Comparison of ENCODE assay signal across 8 mouse cellular contexts in the genomic region with DNA sequence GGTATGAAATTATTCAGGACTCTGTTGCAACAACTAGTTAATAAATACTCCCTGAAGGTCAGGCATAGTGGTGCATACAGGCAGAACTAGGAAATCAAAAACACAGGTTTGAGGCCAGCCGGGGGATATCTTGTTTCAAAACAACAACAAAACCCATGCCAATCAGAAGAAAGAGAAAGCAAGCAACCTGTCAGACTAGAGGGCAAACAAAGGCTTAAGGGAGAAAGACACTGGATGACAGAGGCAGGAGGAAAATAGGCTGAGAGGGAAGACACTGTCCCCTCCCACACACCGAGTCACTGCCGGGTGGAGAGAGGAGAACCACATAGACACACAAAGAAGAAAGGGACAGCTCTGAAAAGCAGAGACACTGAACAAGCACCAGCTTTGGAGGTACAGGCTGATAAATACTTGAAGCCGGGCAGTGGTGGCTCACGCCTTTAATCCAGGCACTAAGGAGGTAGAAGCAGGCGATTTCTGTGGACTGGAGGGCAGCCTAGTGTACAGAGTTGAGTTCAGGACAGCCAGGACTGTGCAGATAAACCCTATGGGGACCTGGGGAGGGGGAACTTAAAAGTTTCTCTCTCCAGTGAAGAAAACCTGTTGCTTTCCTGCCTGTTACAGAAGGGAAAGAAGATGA. TPM values are rescaled to one million over a fixed set of nuclear protein-coding genes. Genes with fewer than 3 reads are reported as not detected.
A peak's percentile ranks its signal among the peaks of the same experiment; 100 is the strongest.
DNase-seq lines count a peak whose midpoint lies in the region; ATAC-seq lines count a peak whose summit lies in the region.

No protein-coding gene starts in this region.

- WGBS in heart, embryonic 13.5 days = 77% methylated on average over 6 of the region's 6 CpGs
- WGBS in embryonic facial prominence, embryonic 11.5 days = 89% methylated on average over 6 of the region's 6 CpGs
- WGBS in hindbrain, embryonic 16.5 days = 87% methylated on average over 6 of the region's 6 CpGs
- 88% methylated on average over 6 of the region's 6 CpGs for WGBS in midbrain, embryonic 13.5 days

- peak overlapping the region; percentile 87 for H3K9ac ChIP-seq in heart, embryonic 13.5 days
- H3K9ac ChIP-seq in embryonic facial prominence, embryonic 11.5 days (replicated peaks; ENCODE audit: low read length) = peak overlapping the region; percentile 28
- H3K9ac ChIP-seq in hindbrain, embryonic 16.5 days (ENCODE audit: low read depth, low read length) = peak overlapping the region; percentile 23; the same call in 1 of the 2 replicates
- H3K9ac ChIP-seq in midbrain, embryonic 13.5 days (replicated peaks) = peak overlapping the region; percentile 79

- H3K36me3 ChIP-seq in heart, embryonic 13.5 days = peaks cover 44% of the 10 kb centered on the region
- H3K36me3 ChIP-seq in embryonic facial prominence, embryonic 11.5 days (replicated peaks; ENCODE audit: control insufficient read depth, insufficient read depth, low read depth, low read length) = peaks cover 11% of the 10 kb centered on the region
- peaks cover 30% of the 10 kb centered on the region for H3K36me3 ChIP-seq in hindbrain, embryonic 16.5 days (ENCODE audit: control insufficient read depth, insufficient read depth, low read length)
- H3K36me3 ChIP-seq in midbrain, embryonic 13.5 days = peaks cover 39% of the 10 kb centered on the region

- intact Hi-C loops in heart, postnatal 25 days (cut with DNase I) = loop anchor here (10.0 kb wide), 1 partner anchor 849 kb away; a partner anchor contains a TSS

- peaks cover 39% of the 10 kb centered on the region for H3K4me1 ChIP-seq in heart, embryonic 13.5 days
- peaks cover 10% of the 10 kb centered on the region for H3K4me1 ChIP-seq in embryonic facial prominence, embryonic 11.5 days (ENCODE audit: control insufficient read depth, insufficient read depth, low read length)
- H3K4me1 ChIP-seq in hindbrain, embryonic 16.5 days (ENCODE audit: control insufficient read depth, insufficient read depth, low read depth, low read length) = peaks cover 44% of the 10 kb centered on the region
- H3K4me1 ChIP-seq in midbrain, embryonic 13.5 days (replicated peaks) = peaks cover 60% of the 10 kb centered on the region

- no peaks in the 10 kb centered on the region for H3K9me3 ChIP-seq in heart, embryonic 13.5 days
- H3K9me3 ChIP-seq in embryonic facial prominence, embryonic 11.5 days (replicated peaks; ENCODE audit: control insufficient read depth, low read length) = no peaks in the 10 kb centered on the region
- H3K9me3 ChIP-seq in hindbrain, embryonic 16.5 days (ENCODE audit: control insufficient read depth, low read length) = no peaks in the 10 kb centered on the region
- no peaks in the 10 kb centered on the region for H3K9me3 ChIP-seq in midbrain, embryonic 13.5 days

- no peak for ATAC-seq in heart, embryonic 13.5 days (ENCODE audit: extremely low read depth, insufficient number of reproducible peaks, low FRiP score, low TSS enrichment)
- ATAC-seq in embryonic facial prominence, embryonic 11.5 days (replicated peaks; ENCODE audit: insufficient number of reproducible peaks, low FRiP score, low TSS enrichment, low read depth) = no peak
- no peak for ATAC-seq in hindbrain, embryonic 16.5 days
- ATAC-seq in midbrain, embryonic 13.5 days = no peak

- H3K4me3 ChIP-seq in heart, embryonic 13.5 days = peak overlapping the region; percentile 97
- peak overlapping the region; percentile 67; the same call in 1 of the 2 replicates for H3K4me3 ChIP-seq in embryonic facial prominence, embryonic 11.5 days (ENCODE audit: low read depth, low read length)
- H3K4me3 ChIP-seq in hindbrain, embryonic 16.5 days (ENCODE audit: low read length) = peak overlapping the region; percentile 79
- peak overlapping the region; percentile 82 for H3K4me3 ChIP-seq in midbrain, embryonic 13.5 days (replicated peaks)

- peak overlapping the region; percentile 78 for H3K4me2 ChIP-seq in heart, embryonic 13.5 days
- peak overlapping the region; percentile 85; the same call in 1 of the 2 replicates for H3K4me2 ChIP-seq in embryonic facial prominence, embryonic 11.5 days (ENCODE audit: low read depth, low read length)
- peak overlapping the region; percentile 85 for H3K4me2 ChIP-seq in hindbrain, embryonic 16.5 days (ENCODE audit: low read length)
- peak overlapping the region; percentile 81 for H3K4me2 ChIP-seq in midbrain, embryonic 13.5 days (replicated peaks)

- H3K27ac ChIP-seq in heart, embryonic 13.5 days (replicated peaks) = no peak overlapping the region
- no peak overlapping the region for H3K27ac ChIP-seq in embryonic facial prominence, embryonic 11.5 days (replicated peaks; ENCODE audit: low read depth, low read length)
- no peak overlapping the region for H3K27ac ChIP-seq in hindbrain, embryonic 16.5 days (ENCODE audit: low read depth, low read length)
- H3K27ac ChIP-seq in midbrain, embryonic 13.5 days = no peak overlapping the region

- no peak for DNase-seq in heart, postnatal 25 days (ENCODE audit: low spot score)
- no peak for DNase-seq in embryonic facial prominence, embryonic 11.5 days (ENCODE audit: low spot score)
- no peak for DNase-seq in layer of hippocampus, adult 8-10 months (ENCODE audit: low spot score in 2 of 2)
- no peak for DNase-seq in gastrocnemius, postnatal 25 days
- no peak for DNase-seq in urinary bladder, postnatal 25 days (ENCODE audit: low spot score)

- H3K27me3 ChIP-seq in heart, embryonic 13.5 days (replicated peaks) = no peaks in the 10 kb centered on the region
- H3K27me3 ChIP-seq in embryonic facial prominence, embryonic 11.5 days (ENCODE audit: control insufficient read depth, insufficient read depth, low read length) = no peaks in the 10 kb centered on the region
- no peaks in the 10 kb centered on the region for H3K27me3 ChIP-seq in hindbrain, embryonic 16.5 days (replicated peaks; ENCODE audit: control insufficient read depth, insufficient read depth, low read length)
- no peaks in the 10 kb centered on the region for H3K27me3 ChIP-seq in midbrain, embryonic 13.5 days

RNA-seq across cellular contexts. Expression of a gene that starts 1.3 kb away (rescaled TPM):
- 630 and 695 TPM in 2 replicates for polyA plus RNA-seq in heart, embryonic 13.5 days (2015; fragmentation: Nextera tagmentation; extraction: Ambion mirVana)
- total RNA-seq in heart, postnatal 25 days (2021) = 100 to 1,000 TPM; 507 to 553 TPM
- polyA plus RNA-seq in embryonic facial prominence, embryonic 11.5 days (2014; fragmentation: Nextera tagmentation; extraction: Ambion mirVana) = 1,026 and 1,114 TPM in 2 replicates
- polyA plus RNA-seq in hindbrain, embryonic 16.5 days (2015; fragmentation: Nextera tagmentation; extraction: Ambion mirVana) = 508 and 537 TPM in 2 replicates
- polyA plus RNA-seq in midbrain, embryonic 13.5 days (2015; fragmentation: Nextera tagmentation; extraction: Ambion mirVana) = 643 and 684 TPM in 2 replicates
- 100 to 1,000 TPM; 385 to 434 (median 409) TPM for total RNA-seq in layer of hippocampus, adult 8-10 months (2022)
- 100 to 1,000 TPM; 433 to 449 TPM for total RNA-seq in gastrocnemius, postnatal 25 days (2021)

RNA-seq across cellular contexts. Expression of a gene that starts 3.8 kb away (rescaled TPM):
- polyA plus RNA-seq in heart, embryonic 13.5 days (2015; fragmentation: Nextera tagmentation; extraction: Ambion mirVana) = 16.7 and 17.5 TPM in 2 replicates
- 10 to 100 TPM; 15.8 to 16.7 TPM for total RNA-seq in heart, postnatal 25 days (2021)
- 14.9 and 17.3 TPM in 2 replicates for polyA plus RNA-seq in embryonic facial prominence, embryonic 11.5 days (2014; fragmentation: Nextera tagmentation; extraction: Ambion mirVana)
- polyA plus RNA-seq in hindbrain, embryonic 16.5 days (2015; fragmentation: Nextera tagmentation; extraction: Ambion mirVana) = 23.9 and 28.3 TPM in 2 replicates
- polyA plus RNA-seq in midbrain, embryonic 13.5 days (2015; fragmentation: Nextera tagmentation; extraction: Ambion mirVana) = 24.3 and 27.1 TPM in 2 replicates
- total RNA-seq in layer of hippocampus, adult 8-10 months (2022) = 10 to 100 TPM; 28.1 to 36.7 (median 32.7) TPM
- 10 to 100 TPM in 1 of 2 experiments, 1 to 10 TPM in 1; 8.5 to 12.7 TPM for total RNA-seq in gastrocnemius, postnatal 25 days (2021)

RNA-seq across cellular contexts. Expression of a gene that starts 7.0 kb away (rescaled TPM):
- 0.20 and 0.31 TPM in 2 replicates for polyA plus RNA-seq in heart, embryonic 13.5 days (2015; fragmentation: Nextera tagmentation; extraction: Ambion mirVana)
- under 1 TPM; 0.20 to 0.34 TPM for total RNA-seq in heart, postnatal 25 days (2021)
- 0.21 and 0.35 TPM in 2 replicates for polyA plus RNA-seq in embryonic facial prominence, embryonic 11.5 days (2014; fragmentation: Nextera tagmentation; extraction: Ambion mirVana)
- 0.37 and 0.44 TPM in 2 replicates for polyA plus RNA-seq in hindbrain, embryonic 16.5 days (2015; fragmentation: Nextera tagmentation; extraction: Ambion mirVana)
- polyA plus RNA-seq in midbrain, embryonic 13.5 days (2015; fragmentation: Nextera tagmentation; extraction: Ambion mirVana) = 1.0 and 1.3 TPM in 2 replicates
- under 1 TPM in 3 of 4 experiments, not detected in 1; 0.18 to 0.41 (median 0.19) TPM for total RNA-seq in layer of hippocampus, adult 8-10 months (2022)
- under 1 TPM; 0.13 to 0.29 TPM for total RNA-seq in gastrocnemius, postnatal 25 days (2021)

RNA-seq across cellular contexts. Expression of a gene that starts 9.1 kb away (rescaled TPM):
- 2.2 and 3.5 TPM in 2 replicates for polyA plus RNA-seq in heart, embryonic 13.5 days (2015; fragmentation: Nextera tagmentation; extraction: Ambion mirVana)
- total RNA-seq in heart, postnatal 25 days (2021) = 100 to 1,000 TPM in 1 of 2 experiments, 10 to 100 TPM in 1; 13.6 to 153 TPM
- 4.9 and 5.6 TPM in 2 replicates for polyA plus RNA-seq in embryonic facial prominence, embryonic 11.5 days (2014; fragmentation: Nextera tagmentation; extraction: Ambion mirVana)
- polyA plus RNA-seq in hindbrain, embryonic 16.5 days (2015; fragmentation: Nextera tagmentation; extraction: Ambion mirVana) = 3.2 and 3.3 TPM in 2 replicates
- polyA plus RNA-seq in midbrain, embryonic 13.5 days (2015; fragmentation: Nextera tagmentation; extraction: Ambion mirVana) = 3.4 and 4.0 TPM in 2 replicates
- 100 to 1,000 TPM in 2 of 4 experiments, 10 to 100 TPM in 2; 76.7 to 136 (median 109) TPM for total RNA-seq in layer of hippocampus, adult 8-10 months (2022)
- total RNA-seq in gastrocnemius, postnatal 25 days (2021) = 100 to 1,000 TPM in 1 of 2 experiments, 10 to 100 TPM in 1; 14.3 to 121 TPM

RNA-seq across cellular contexts. Expression of a gene that starts 11.6 kb away (rescaled TPM):
- not detected in 2 replicates for polyA plus RNA-seq in heart, embryonic 13.5 days (2015; fragmentation: Nextera tagmentation; extraction: Ambion mirVana)
- total RNA-seq in heart, postnatal 25 days (2021) = not detected
- polyA plus RNA-seq in embryonic facial prominence, embryonic 11.5 days (2014; fragmentation: Nextera tagmentation; extraction: Ambion mirVana) = not detected in 2 replicates
- not detected in 2 replicates for polyA plus RNA-seq in hindbrain, embryonic 16.5 days (2015; fragmentation: Nextera tagmentation; extraction: Ambion mirVana)
- not detected in 2 replicates for polyA plus RNA-seq in midbrain, embryonic 13.5 days (2015; fragmentation: Nextera tagmentation; extraction: Ambion mirVana)
- total RNA-seq in layer of hippocampus, adult 8-10 months (2022) = not detected
- total RNA-seq in gastrocnemius, postnatal 25 days (2021) = not detected

Comparison
In these comparisons a context has a peak if more than half of its experiments do, and no peak if none do; other contexts are left out.
1. H3K9ac ChIP-seq: peak in every context shown above with its lines; median percentile 87 in heart, embryonic 13.5 days; 79 in midbrain, embryonic 13.5 days; 28 in embryonic facial prominence, embryonic 11.5 days; 23 in hindbrain, embryonic 16.5 days.